Mouse (Mus musculus): ENCODE data around the gene Tdgf1. TPM values are rescaled to one million over a fixed set of nuclear protein-coding genes. Genes with fewer than 3 reads are reported as not detected.
A peak's percentile ranks its signal among the peaks of the same experiment; 100 is the strongest.

Gene Tdgf1
- polyA plus RNA-seq, 1 experiment = 0.28 TPM

GRCm38 (mm10) chr9:110948813-110949310, 2.9 kb upstream of the Tdgf1 start:
- Histone ChIP-seq H3K4me3 (ENCODE audit: control insufficient read depth, low read depth, low read length) (no peak overlapping the region), H3K36me3 (ENCODE audit: control insufficient read depth, insufficient read depth, low read length) (no peaks in the 10 kb centered on the region), H3K4me1 (ENCODE audit: control insufficient read depth, insufficient read depth, low read length) (peaks cover 14% of the 10 kb centered on the region), H3K27me3 (ENCODE audit: control insufficient read depth, insufficient read depth, low read length) (no peaks in the 10 kb centered on the region), H3K27ac (ENCODE audit: control insufficient read depth, insufficient read depth, low read depth, low read length) (no peak overlapping the region)
- no peak for TF ChIP-seq CTCF (IDR thresholded peaks at IDR 0.05; ENCODE audit: control insufficient read depth, insufficient read depth, insufficient replicate concordance, low read depth, low read length)

- H3K27me3 ChIP-seq (ENCODE audit: control insufficient read depth, insufficient read depth, low read length) = no peaks in the 10 kb centered on the region
- no peaks in the 10 kb centered on the region for H3K36me3 ChIP-seq (ENCODE audit: control insufficient read depth, insufficient read depth, low read length)
- no peak for TF ChIP-seq POLR2A (IDR thresholded peaks at IDR 0.05; ENCODE audit: control insufficient read depth, low read depth, low read length)
- no peak for TF ChIP-seq CTCF (IDR thresholded peaks at IDR 0.05; ENCODE audit: control insufficient read depth, insufficient read depth, insufficient replicate concordance, low read depth, low read length)
- H3K4me3 ChIP-seq (ENCODE audit: control insufficient read depth, low read depth, low read length) = no peak overlapping the region
- H3K27ac ChIP-seq (ENCODE audit: control insufficient read depth, insufficient read depth, low read depth, low read length) = peak overlapping the region; percentile 32; the same call in 1 of the 2 replicates
- peaks cover 14% of the 10 kb centered on the region for H3K4me1 ChIP-seq (ENCODE audit: control insufficient read depth, insufficient read depth, low read length)
Measured at GRCm38 (mm10) chr9:110947900-110948299, 1.9 kb upstream of the Tdgf1 start.

- Histone ChIP-seq H3K4me3 (ENCODE audit: control insufficient read depth, low read depth, low read length) (peak overlapping the region; percentile 24; the same call in 1 of the 2 replicates), H3K27ac (ENCODE audit: control insufficient read depth, insufficient read depth, low read depth, low read length) (no peak overlapping the region), H3K36me3 (ENCODE audit: control insufficient read depth, insufficient read depth, low read length) (no peaks in the 10 kb centered on the region), H3K4me1 (ENCODE audit: control insufficient read depth, insufficient read depth, low read length) (peaks cover 14% of the 10 kb centered on the region), H3K27me3 (ENCODE audit: control insufficient read depth, insufficient read depth, low read length) (no peaks in the 10 kb centered on the region)
- TF ChIP-seq POLR2A (IDR thresholded peaks at IDR 0.05; ENCODE audit: control insufficient read depth, low read depth, low read length) (no peak), CTCF (IDR thresholded peaks at IDR 0.05; ENCODE audit: control insufficient read depth, insufficient read depth, insufficient replicate concordance, low read depth, low read length) (no peak)
Measured at GRCm38 (mm10) chr9:110947261-110947661, 1.3 kb upstream of the Tdgf1 start.

GRCm38 (mm10) chr9:110946548-110947044, 638 bp upstream of the Tdgf1 start:
- Histone ChIP-seq H3K36me3 (ENCODE audit: control insufficient read depth, insufficient read depth, low read length) (no peaks in the 10 kb centered on the region), H3K27ac (ENCODE audit: control insufficient read depth, insufficient read depth, low read depth, low read length) (no peak overlapping the region), H3K27me3 (ENCODE audit: control insufficient read depth, insufficient read depth, low read length) (no peaks in the 10 kb centered on the region), H3K4me1 (ENCODE audit: control insufficient read depth, insufficient read depth, low read length) (peaks cover 14% of the 10 kb centered on the region), H3K4me3 (ENCODE audit: control insufficient read depth, low read depth, low read length) (peak overlapping the region; percentile 43)
- TF ChIP-seq POLR2A (IDR thresholded peaks at IDR 0.05; ENCODE audit: control insufficient read depth, low read depth, low read length) (no peak), CTCF (IDR thresholded peaks at IDR 0.05; ENCODE audit: control insufficient read depth, insufficient read depth, insufficient replicate concordance, low read depth, low read length) (no peak)

- H3K27me3 ChIP-seq (ENCODE audit: control insufficient read depth, insufficient read depth, low read length) = no peaks in the 10 kb centered on the region
- no peak overlapping the region for H3K4me3 ChIP-seq (ENCODE audit: control insufficient read depth, low read depth, low read length)
- TF ChIP-seq POLR2A (IDR thresholded peaks at IDR 0.05; ENCODE audit: control insufficient read depth, low read depth, low read length) (no peak), CTCF (IDR thresholded peaks at IDR 0.05; ENCODE audit: control insufficient read depth, insufficient read depth, insufficient replicate concordance, low read depth, low read length) (no peak)
Measured at GRCm38 (mm10) chr9:110945343-110945742, 615 bp downstream of the Tdgf1 start.

GRCm38 (mm10) chr9:110944265-110944664, 1.7 kb downstream of the Tdgf1 start:
- Histone ChIP-seq H3K4me3 (ENCODE audit: control insufficient read depth, low read depth, low read length) (no peak overlapping the region), H3K27ac (ENCODE audit: control insufficient read depth, insufficient read depth, low read depth, low read length) (no peak overlapping the region), H3K4me1 (ENCODE audit: control insufficient read depth, insufficient read depth, low read length) (peaks cover 14% of the 10 kb centered on the region), H3K27me3 (ENCODE audit: control insufficient read depth, insufficient read depth, low read length) (no peaks in the 10 kb centered on the region), H3K36me3 (ENCODE audit: control insufficient read depth, insufficient read depth, low read length) (no peaks in the 10 kb centered on the region)
- TF ChIP-seq CTCF (IDR thresholded peaks at IDR 0.05; ENCODE audit: control insufficient read depth, insufficient read depth, insufficient replicate concordance, low read depth, low read length) = no peak
- no peak for TF ChIP-seq POLR2A (IDR thresholded peaks at IDR 0.05; ENCODE audit: control insufficient read depth, low read depth, low read length)

More at GRCm38 (mm10) chr9:110945343-110945742, 615 bp downstream of the Tdgf1 start:
- H3K36me3 ChIP-seq (ENCODE audit: control insufficient read depth, insufficient read depth, low read length) = no peaks in the 10 kb centered on the region
- H3K27ac ChIP-seq (ENCODE audit: control insufficient read depth, insufficient read depth, low read depth, low read length) = no peak overlapping the region
- H3K4me1 ChIP-seq (ENCODE audit: control insufficient read depth, insufficient read depth, low read length) = peaks cover 14% of the 10 kb centered on the region

GRCm38 (mm10) chr9:110937506-110938490, 8.2 kb downstream of the Tdgf1 start:
- no peaks in the 10 kb centered on the region for H3K36me3 ChIP-seq (ENCODE audit: control insufficient read depth, insufficient read depth, low read length)
- H3K4me1 ChIP-seq (ENCODE audit: control insufficient read depth, insufficient read depth, low read length) = no peaks in the 10 kb centered on the region
- no peaks in the 10 kb centered on the region for H3K27me3 ChIP-seq (ENCODE audit: control insufficient read depth, insufficient read depth, low read length)
- no peak for TF ChIP-seq CTCF (IDR thresholded peaks at IDR 0.05; ENCODE audit: control insufficient read depth, insufficient read depth, insufficient replicate concordance, low read depth, low read length)
- no peak for TF ChIP-seq POLR2A (IDR thresholded peaks at IDR 0.05; ENCODE audit: control insufficient read depth, low read depth, low read length)
- no peak overlapping the region for H3K4me3 ChIP-seq (ENCODE audit: control insufficient read depth, low read depth, low read length)
- no peak overlapping the region for H3K27ac ChIP-seq (ENCODE audit: control insufficient read depth, insufficient read depth, low read depth, low read length)
